Mouse (Mus musculus): ENCODE data around the gene Set. TPM values are rescaled to one million over a fixed set of nuclear protein-coding genes. Genes with fewer than 3 reads are reported as not detected.

The Set gene
- polyA plus RNA-seq, 1 experiment from 2014 or later, result 351 TPM

GRCm38 (mm10) chr2:30073285-30073684, 16.1 kb downstream of the Set start:
- no peak overlapping the region for H3K27ac ChIP-seq (replicated peaks)
- no peak overlapping the region for H3K4me3 ChIP-seq (replicated peaks)
- H3K9me3 ChIP-seq (replicated peaks), result no peaks in the 10 kb centered on the region
- no peak for ATAC-seq (ENCODE audit: insufficient number of reproducible peaks, low FRiP score, low TSS enrichment, low read depth)
- no peak overlapping the region for H3K9ac ChIP-seq
- H3K27me3 ChIP-seq, result no peaks in the 10 kb centered on the region
- WGBS, result 62% methylated on average over 3 of the region's 3 CpGs
- H3K4me2 ChIP-seq (replicated peaks), result no peak overlapping the region
- peaks cover 10% of the 10 kb centered on the region for H3K4me1 ChIP-seq
- H3K36me3 ChIP-seq, result peaks cover 40% of the 10 kb centered on the region

- Histone ChIP-seq H3K9me3 (replicated peaks) (no peaks in the 10 kb centered on the region), H3K9ac (no peak overlapping the region), H3K4me1 (peaks cover 15% of the 10 kb centered on the region), H3K36me3 (peaks cover 17% of the 10 kb centered on the region; the same call in 1 of the 2 replicates), H3K27ac (replicated peaks) (no peak overlapping the region), H3K4me3 (replicated peaks) (no peak overlapping the region), H3K27me3 (no peaks in the 10 kb centered on the region), H3K4me2 (replicated peaks) (no peak overlapping the region)
- WGBS, result 74% methylated on average over 3 of the region's 3 CpGs
- ATAC-seq (ENCODE audit: insufficient number of reproducible peaks, low FRiP score, low TSS enrichment, low read depth), result no peak
Measured at GRCm38 (mm10) chr2:30075625-30076024, 18.4 kb downstream of the Set start.

GRCm38 (mm10) chr2:30076439-30076838, 19.3 kb downstream of the Set start:
- Histone ChIP-seq H3K27me3 (no peaks in the 10 kb centered on the region), H3K27ac (replicated peaks) (no peak overlapping the region), H3K4me1 (peaks cover 15% of the 10 kb centered on the region), H3K4me3 (replicated peaks) (no peak overlapping the region), H3K9me3 (replicated peaks) (no peaks in the 10 kb centered on the region), H3K4me2 (replicated peaks) (no peak overlapping the region), H3K36me3 (peaks cover 16% of the 10 kb centered on the region; the same call in 1 of the 2 replicates), H3K9ac (no peak overlapping the region)
- 90% methylated on average over 9 of the region's 9 CpGs for WGBS
- ATAC-seq (ENCODE audit: insufficient number of reproducible peaks, low FRiP score, low TSS enrichment, low read depth), result no peak

GRCm38 (mm10) chr2:30076959-30077358, 19.8 kb downstream of the Set start:
- H3K36me3 ChIP-seq, result peaks cover 14% of the 10 kb centered on the region; the same call in 1 of the 2 replicates
- peak overlapping the region; percentile 67 for H3K4me3 ChIP-seq (replicated peaks)
- peak overlapping the region; percentile 96 for H3K4me2 ChIP-seq (replicated peaks)
- H3K4me1 ChIP-seq, result peaks cover 15% of the 10 kb centered on the region
- no peaks in the 10 kb centered on the region for H3K9me3 ChIP-seq (replicated peaks)
- peak; percentile 9; the same call in 1 of the 2 replicates for ATAC-seq (ENCODE audit: insufficient number of reproducible peaks, low FRiP score, low TSS enrichment, low read depth)
- 62% methylated on average over 6 of the region's 6 CpGs for WGBS
- peak overlapping the region; percentile 91; the same call in 1 of the 2 replicates for H3K27ac ChIP-seq (replicated peaks)
- H3K9ac ChIP-seq, result no peak overlapping the region
- H3K27me3 ChIP-seq, result no peaks in the 10 kb centered on the region

- peaks cover 8% of the 10 kb centered on the region; the same call in 1 of the 2 replicates for H3K36me3 ChIP-seq
- WGBS, result under 1% methylated on average over 53 of the region's 53 CpGs
- H3K9me3 ChIP-seq (replicated peaks), result no peaks in the 10 kb centered on the region
- H3K27ac ChIP-seq (replicated peaks), result peak within 1 kb of the TSS; percentile 91
- H3K4me1 ChIP-seq, result peaks cover 15% of the 10 kb centered on the region
- peak within 1 kb of the TSS; percentile 96 for H3K4me2 ChIP-seq (replicated peaks)
- no peaks in the 10 kb centered on the region for H3K27me3 ChIP-seq
- peak; percentile 81 for ATAC-seq (ENCODE audit: insufficient number of reproducible peaks, low FRiP score, low TSS enrichment, low read depth)
- peak within 1 kb of the TSS; percentile 67 for H3K4me3 ChIP-seq (replicated peaks)
- H3K9ac ChIP-seq, result peak within 1 kb of the TSS; percentile 40; the same call in 1 of the 2 replicates
Measured at GRCm38 (mm10) chr2:30077502-30078348, 20.5 kb downstream of the Set start, which contains the start of gene Pkn3. Gene Pkn3, plus strand, starts transcription at chr2:30077684.

- H3K27me3 ChIP-seq, result no peaks in the 10 kb centered on the region
- H3K4me2 ChIP-seq (replicated peaks), result peak overlapping the region; percentile 96
- H3K9ac ChIP-seq, result 0 out of 2 replicates have a peak overlapping the region, but pooled peaks have one; percentile 12
- 11% methylated on average over 10 of the region's 10 CpGs for WGBS
- H3K27ac ChIP-seq (replicated peaks), result peak overlapping the region; percentile 91
- H3K9me3 ChIP-seq (replicated peaks), result no peaks in the 10 kb centered on the region
- ATAC-seq (ENCODE audit: insufficient number of reproducible peaks, low FRiP score, low TSS enrichment, low read depth), result peak; percentile 44; the same call in 1 of the 2 replicates
- peak overlapping the region; percentile 67 for H3K4me3 ChIP-seq (replicated peaks)
- peaks cover 15% of the 10 kb centered on the region for H3K4me1 ChIP-seq
- 0 out of 2 replicates have a peak, but pooled peaks cover 5% of the 10 kb centered on the region for H3K36me3 ChIP-seq
Measured at GRCm38 (mm10) chr2:30078349-30078712, 21.2 kb downstream of the Set start.

GRCm38 (mm10) chr2:30078760-30079159, 21.6 kb downstream of the Set start:
- H3K27me3 ChIP-seq, result no peaks in the 10 kb centered on the region
- ATAC-seq (ENCODE audit: insufficient number of reproducible peaks, low FRiP score, low TSS enrichment, low read depth), result no peak
- WGBS, result 63% methylated on average over 4 of the region's 4 CpGs
- 0 out of 2 replicates have a peak, but pooled peaks cover under 1% of the 10 kb centered on the region for H3K36me3 ChIP-seq
- peak overlapping the region; percentile 96 for H3K4me2 ChIP-seq (replicated peaks)
- H3K9ac ChIP-seq, result 0 out of 2 replicates have a peak overlapping the region, but pooled peaks have one; percentile 12
- peak overlapping the region; percentile 91 for H3K27ac ChIP-seq (replicated peaks)
- peaks cover 15% of the 10 kb centered on the region for H3K4me1 ChIP-seq
- 0 out of 2 replicates have a peak overlapping the region, but pooled peaks have one; percentile 67 for H3K4me3 ChIP-seq (replicated peaks)
- no peaks in the 10 kb centered on the region for H3K9me3 ChIP-seq (replicated peaks)

- H3K9ac ChIP-seq, result no peak overlapping the region
- ATAC-seq (ENCODE audit: insufficient number of reproducible peaks, low FRiP score, low TSS enrichment, low read depth), result no peak
Measured at GRCm38 (mm10) chr2:30080181-30080800, 23.1 kb downstream of the Set start.

GRCm38 (mm10) chr2:30084113-30084512, 26.9 kb downstream of the Set start:
- no peaks in the 10 kb centered on the region for H3K27me3 ChIP-seq
- 0 out of 2 replicates have a peak, but pooled peaks cover 8% of the 10 kb centered on the region for H3K4me1 ChIP-seq
- H3K36me3 ChIP-seq, result 0 out of 2 replicates have a peak, but pooled peaks cover 5% of the 10 kb centered on the region
- ATAC-seq (ENCODE audit: insufficient number of reproducible peaks, low FRiP score, low TSS enrichment, low read depth), result no peak
- H3K4me2 ChIP-seq (replicated peaks), result peak overlapping the region; percentile 37
- H3K9ac ChIP-seq, result no peak overlapping the region
- no peak overlapping the region for H3K27ac ChIP-seq (replicated peaks)
- H3K4me3 ChIP-seq (replicated peaks), result no peak overlapping the region
- 42% methylated on average over 5 of the region's 5 CpGs for WGBS
- H3K9me3 ChIP-seq (replicated peaks), result no peaks in the 10 kb centered on the region

More at GRCm38 (mm10) chr2:30080181-30080800, 23.1 kb downstream of the Set start:
- Histone ChIP-seq H3K27ac (replicated peaks) (no peak overlapping the region), H3K9me3 (replicated peaks) (no peaks in the 10 kb centered on the region), H3K36me3 (no peaks in the 10 kb centered on the region), H3K27me3 (no peaks in the 10 kb centered on the region), H3K4me2 (replicated peaks) (no peak overlapping the region), H3K4me3 (replicated peaks) (no peak overlapping the region), H3K4me1 (peaks cover 24% of the 10 kb centered on the region)
- WGBS, result 79% methylated on average over 15 of the region's 15 CpGs

GRCm38 (mm10) chr2:30084632-30085031, 27.5 kb downstream of the Set start:
- 0 out of 2 replicates have a peak, but pooled peaks cover 6% of the 10 kb centered on the region for H3K36me3 ChIP-seq
- WGBS, result 18% methylated on average over 12 of the region's 12 CpGs
- no peak overlapping the region for H3K27ac ChIP-seq (replicated peaks)
- no peaks in the 10 kb centered on the region for H3K9me3 ChIP-seq (replicated peaks)
- H3K27me3 ChIP-seq, result no peaks in the 10 kb centered on the region
- H3K4me2 ChIP-seq (replicated peaks), result peak overlapping the region; percentile 37
- ATAC-seq (ENCODE audit: insufficient number of reproducible peaks, low FRiP score, low TSS enrichment, low read depth), result 0 out of 2 replicates have a peak, but pooled peaks have one; percentile 59
- 0 out of 2 replicates have a peak, but pooled peaks cover 8% of the 10 kb centered on the region for H3K4me1 ChIP-seq
- peak overlapping the region; percentile 27 for H3K4me3 ChIP-seq (replicated peaks)
- no peak overlapping the region for H3K9ac ChIP-seq

- no peak overlapping the region for H3K4me2 ChIP-seq (replicated peaks)
- peaks cover 25% of the 10 kb centered on the region; the same call in 1 of the 2 replicates for H3K36me3 ChIP-seq
- peaks cover 10% of the 10 kb centered on the region for H3K4me1 ChIP-seq
- no peak overlapping the region for H3K27ac ChIP-seq (replicated peaks)
- WGBS, result 91% methylated on average over 4 of the region's 4 CpGs
- H3K9ac ChIP-seq, result no peak overlapping the region
- no peak for ATAC-seq (ENCODE audit: insufficient number of reproducible peaks, low FRiP score, low TSS enrichment, low read depth)
- H3K4me3 ChIP-seq (replicated peaks), result no peak overlapping the region
- H3K9me3 ChIP-seq (replicated peaks), result no peaks in the 10 kb centered on the region
- H3K27me3 ChIP-seq, result no peaks in the 10 kb centered on the region
Measured at GRCm38 (mm10) chr2:30087310-30087709, 30.1 kb downstream of the Set start.

Data from embryonic facial prominence, embryonic 15.5 days (tissue).